Mouse (Mus musculus): ENCODE measurements around the gene Cmss1. TPM values are rescaled to one million over a fixed set of nuclear protein-coding genes. Genes with fewer than 3 reads are reported as not detected.

Gene Cmss1
- polyA plus RNA-seq, 1 experiment, result 10.1 TPM

- no peak for TF ChIP-seq CTCF (IDR thresholded peaks at IDR 0.05; ENCODE audit: borderline replicate concordance, extremely low read depth, insufficient read depth, insufficient read length)
- no peak for TF ChIP-seq POLR2A (IDR thresholded peaks at IDR 0.05; ENCODE audit: borderline replicate concordance, extremely low read depth, insufficient read depth, insufficient read length, poor library complexity, severe bottlenecking)
- DNase-seq (ENCODE audit: low read depth), result no peak
These were observed 136.8 kb downstream of the Cmss1 start for GRCm38 (mm10) chr16:57469869-57470268.

GRCm38 (mm10) chr16:57469301-57469700, 137.4 kb downstream of the Cmss1 start:
- TF ChIP-seq CTCF (IDR thresholded peaks at IDR 0.05; ENCODE audit: borderline replicate concordance, extremely low read depth, insufficient read depth, insufficient read length) (no peak), POLR2A (IDR thresholded peaks at IDR 0.05; ENCODE audit: borderline replicate concordance, extremely low read depth, insufficient read depth, insufficient read length, poor library complexity, severe bottlenecking) (no peak)
- no peak for DNase-seq (ENCODE audit: low read depth)

- TF ChIP-seq CTCF (IDR thresholded peaks at IDR 0.05; ENCODE audit: borderline replicate concordance, extremely low read depth, insufficient read depth, insufficient read length) (no peak), POLR2A (IDR thresholded peaks at IDR 0.05; ENCODE audit: borderline replicate concordance, extremely low read depth, insufficient read depth, insufficient read length, poor library complexity, severe bottlenecking) (no peak)
- DNase-seq (ENCODE audit: low read depth), result no peak
These were observed 141.2 kb downstream of the Cmss1 start for GRCm38 (mm10) chr16:57465386-57465913.

- no peak for DNase-seq (ENCODE audit: low read depth)
- TF ChIP-seq CTCF (IDR thresholded peaks at IDR 0.05; ENCODE audit: borderline replicate concordance, extremely low read depth, insufficient read depth, insufficient read length), result no peak
- no peak for TF ChIP-seq POLR2A (IDR thresholded peaks at IDR 0.05; ENCODE audit: borderline replicate concordance, extremely low read depth, insufficient read depth, insufficient read length, poor library complexity, severe bottlenecking)
These were observed 150.7 kb downstream of the Cmss1 start for GRCm38 (mm10) chr16:57456003-57456402.

GRCm38 (mm10) chr16:57455573-57455972, 151.1 kb downstream of the Cmss1 start:
- TF ChIP-seq CTCF (IDR thresholded peaks at IDR 0.05; ENCODE audit: borderline replicate concordance, extremely low read depth, insufficient read depth, insufficient read length) (no peak), POLR2A (IDR thresholded peaks at IDR 0.05; ENCODE audit: borderline replicate concordance, extremely low read depth, insufficient read depth, insufficient read length, poor library complexity, severe bottlenecking) (no peak)

GRCm38 (mm10) chr16:57454106-57454763, 152.4 kb downstream of the Cmss1 start:
- DNase-seq (ENCODE audit: low read depth), result no peak
- TF ChIP-seq CTCF (IDR thresholded peaks at IDR 0.05; ENCODE audit: borderline replicate concordance, extremely low read depth, insufficient read depth, insufficient read length), result no peak
- no peak for TF ChIP-seq POLR2A (IDR thresholded peaks at IDR 0.05; ENCODE audit: borderline replicate concordance, extremely low read depth, insufficient read depth, insufficient read length, poor library complexity, severe bottlenecking)

More at GRCm38 (mm10) chr16:57455573-57455972, 151.1 kb downstream of the Cmss1 start:
- no peak for DNase-seq (ENCODE audit: low read depth)

- DNase-seq (ENCODE audit: low read depth), result peak; percentile 72
- TF ChIP-seq CTCF (IDR thresholded peaks at IDR 0.05; ENCODE audit: borderline replicate concordance, extremely low read depth, insufficient read depth, insufficient read length) (no peak), POLR2A (IDR thresholded peaks at IDR 0.05; ENCODE audit: borderline replicate concordance, extremely low read depth, insufficient read depth, insufficient read length, poor library complexity, severe bottlenecking) (no peak)
These were observed 153.7 kb downstream of the Cmss1 start for GRCm38 (mm10) chr16:57453009-57453408.

GRCm38 (mm10) chr16:57445096-57446094, 161.3 kb downstream of the Cmss1 start:
- no peak for DNase-seq (ENCODE audit: low read depth)
- TF ChIP-seq POLR2A (IDR thresholded peaks at IDR 0.05; ENCODE audit: borderline replicate concordance, extremely low read depth, insufficient read depth, insufficient read length, poor library complexity, severe bottlenecking) (no peak), CTCF (IDR thresholded peaks at IDR 0.05; ENCODE audit: borderline replicate concordance, extremely low read depth, insufficient read depth, insufficient read length) (no peak)

- DNase-seq (ENCODE audit: low read depth), result no peak
- no peak for TF ChIP-seq POLR2A (IDR thresholded peaks at IDR 0.05; ENCODE audit: borderline replicate concordance, extremely low read depth, insufficient read depth, insufficient read length, poor library complexity, severe bottlenecking)
- TF ChIP-seq CTCF (IDR thresholded peaks at IDR 0.05; ENCODE audit: borderline replicate concordance, extremely low read depth, insufficient read depth, insufficient read length), result no peak
These were observed 165.8 kb downstream of the Cmss1 start for GRCm38 (mm10) chr16:57440706-57441437.

GRCm38 (mm10) chr16:57439206-57439605, 167.5 kb downstream of the Cmss1 start:
- TF ChIP-seq POLR2A (IDR thresholded peaks at IDR 0.05; ENCODE audit: borderline replicate concordance, extremely low read depth, insufficient read depth, insufficient read length, poor library complexity, severe bottlenecking), result no peak
- no peak for TF ChIP-seq CTCF (IDR thresholded peaks at IDR 0.05; ENCODE audit: borderline replicate concordance, extremely low read depth, insufficient read depth, insufficient read length)
- DNase-seq (ENCODE audit: low read depth), result no peak
